Mouse (Mus musculus): ENCODE data around the gene Stk39. TPM values are rescaled to one million over a fixed set of nuclear protein-coding genes. Genes with fewer than 3 reads are reported as not detected.

The Stk39 gene
- polyA plus RNA-seq (2014; fragmentation: Nextera tagmentation; extraction: Ambion mirVana) = 23.7 and 24.0 TPM in 2 replicates

DNA sequence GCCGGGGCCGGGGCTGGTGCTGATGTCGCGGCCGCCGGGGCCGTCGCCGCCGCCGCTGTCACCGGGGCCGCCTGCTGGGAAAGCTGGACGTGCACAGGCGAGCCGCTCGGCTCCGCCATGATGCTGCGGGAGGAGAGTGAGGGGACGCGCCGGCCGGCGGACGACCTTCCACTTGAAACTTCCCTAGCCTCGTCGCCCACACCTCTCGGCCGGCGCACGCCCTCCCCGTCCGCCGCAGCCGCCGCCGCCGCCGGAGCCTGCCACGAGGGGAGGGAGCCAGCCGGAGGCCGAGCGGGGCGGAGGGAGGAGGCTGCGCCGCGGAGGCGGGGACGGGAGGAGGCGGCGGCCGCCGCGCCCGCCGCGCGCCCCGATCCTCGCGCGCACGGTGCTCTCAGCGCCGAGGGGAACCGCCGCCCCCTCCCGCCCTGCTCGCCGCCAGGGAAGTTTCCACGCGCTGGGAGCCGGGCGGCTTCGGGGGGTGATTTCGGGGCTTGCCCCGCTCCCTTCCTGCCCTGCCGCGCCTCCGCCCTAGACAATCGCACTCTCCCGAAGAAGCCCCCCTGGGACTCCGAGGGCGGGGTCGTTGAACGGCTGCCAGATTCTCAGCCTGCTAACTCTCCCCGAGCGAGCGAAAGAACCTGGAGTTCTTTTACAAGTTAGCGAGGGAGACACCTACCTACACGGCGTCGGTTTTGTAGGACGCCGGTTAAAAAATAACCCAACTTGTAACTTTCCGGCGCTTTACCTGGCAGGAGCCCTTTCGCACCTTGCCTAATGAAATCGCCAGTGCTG, at the start of gene Stk39:
TSS of gene Stk39 (minus strand) at position 510 of the 792 bp plus-strand sequence.
- H3K27ac ChIP-seq (ENCODE audit: low read depth, low read length) = peak within 1 kb of the TSS; percentile 86
- ATAC-seq (peak; percentile 85), DNase-seq (ENCODE audit: low spot score) (peak; percentile 88)
- peak within 1 kb of the TSS; percentile 88 for H3K9ac ChIP-seq (ENCODE audit: low read length)
- no peaks in the 10 kb centered on the region for H3K9me3 ChIP-seq (replicated peaks; ENCODE audit: control insufficient read depth, low read length)
- peak within 1 kb of the TSS; percentile 87 for H3K4me2 ChIP-seq (ENCODE audit: low read length)
- no peaks in the 10 kb centered on the region for H3K27me3 ChIP-seq (replicated peaks; ENCODE audit: control insufficient read depth, insufficient read depth, low read length)
- under 1% methylated on average over 57 of the region's 99 CpGs for WGBS
- H3K4me3 ChIP-seq (ENCODE audit: low read depth, low read length) = peak within 1 kb of the TSS; percentile 87
- H3K4me1 ChIP-seq (ENCODE audit: control insufficient read depth, insufficient read depth, low read length) = peaks cover 7% of the 10 kb centered on the region; the same call in 1 of the 2 replicates
- no peaks in the 10 kb centered on the region for H3K36me3 ChIP-seq (ENCODE audit: control insufficient read depth, insufficient read depth, low read length)

DNA sequence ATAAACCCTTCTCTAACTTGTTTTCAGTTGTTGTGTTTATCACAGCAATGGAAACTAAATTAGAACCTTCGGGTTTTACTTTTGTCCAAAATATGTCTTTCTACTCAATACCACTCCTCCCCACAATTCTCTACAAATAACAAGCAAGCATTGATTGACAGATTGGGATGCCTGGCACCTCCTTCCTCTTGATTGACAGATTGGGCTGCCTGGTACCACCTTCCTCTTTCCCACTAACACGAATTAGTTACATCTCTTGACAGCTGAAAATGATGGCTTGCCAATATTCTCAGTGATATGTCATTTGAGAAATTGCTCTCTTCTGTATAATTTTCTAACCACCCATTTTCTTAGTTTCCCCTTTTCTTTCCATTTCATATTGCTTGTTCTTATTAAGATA, 43.3 kb upstream of the Stk39 start:
- no peak overlapping the region for H3K27ac ChIP-seq (ENCODE audit: low read depth, low read length)
- H3K9me3 ChIP-seq (replicated peaks; ENCODE audit: control insufficient read depth, low read length) = no peaks in the 10 kb centered on the region
- peak; percentile 56 for DNase-seq (ENCODE audit: low spot score)
- H3K27me3 ChIP-seq (replicated peaks; ENCODE audit: control insufficient read depth, insufficient read depth, low read length) = no peaks in the 10 kb centered on the region
- H3K9ac ChIP-seq (ENCODE audit: low read length) = no peak overlapping the region
- no peaks in the 10 kb centered on the region for H3K4me1 ChIP-seq (ENCODE audit: control insufficient read depth, insufficient read depth, low read length)
- H3K36me3 ChIP-seq (ENCODE audit: control insufficient read depth, insufficient read depth, low read length) = no peaks in the 10 kb centered on the region
- 67% methylated on average over 2 of the region's 2 CpGs for WGBS
- H3K4me2 ChIP-seq (ENCODE audit: low read length) = no peak overlapping the region
- H3K4me3 ChIP-seq (ENCODE audit: low read depth, low read length) = no peak overlapping the region
- peak; percentile 58; the same call in 1 of the 2 replicates for ATAC-seq

DNA sequence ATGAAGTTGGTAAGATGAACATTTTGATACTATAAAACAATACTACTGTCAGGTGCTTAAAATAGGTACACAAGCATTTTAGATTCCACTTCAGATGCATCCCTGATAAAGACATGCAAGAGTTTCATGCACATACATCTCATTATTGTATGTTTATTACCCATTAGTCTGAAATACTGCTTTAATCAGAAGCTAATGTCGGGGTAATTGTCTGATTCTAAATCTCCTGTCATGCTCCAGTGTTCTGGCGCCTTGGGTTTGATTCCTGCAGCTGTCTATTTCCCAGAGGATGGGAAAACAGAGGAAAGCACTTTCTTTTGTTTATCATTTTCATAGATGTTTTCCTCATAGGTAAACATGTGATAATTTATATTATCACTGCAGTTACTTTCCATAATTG, 31.1 kb upstream of the Stk39 start:
- DNase-seq (ENCODE audit: low spot score) (no peak), ATAC-seq (0 out of 2 replicates have a peak, but pooled peaks have one; percentile 10)
- Histone ChIP-seq H3K27me3 (replicated peaks; ENCODE audit: control insufficient read depth, insufficient read depth, low read length) (no peaks in the 10 kb centered on the region), H3K9me3 (replicated peaks; ENCODE audit: control insufficient read depth, low read length) (no peaks in the 10 kb centered on the region), H3K4me1 (ENCODE audit: control insufficient read depth, insufficient read depth, low read length) (no peaks in the 10 kb centered on the region), H3K36me3 (ENCODE audit: control insufficient read depth, insufficient read depth, low read length) (no peaks in the 10 kb centered on the region), H3K4me3 (ENCODE audit: low read depth, low read length) (no peak overlapping the region), H3K9ac (ENCODE audit: low read length) (no peak overlapping the region), H3K4me2 (ENCODE audit: low read length) (no peak overlapping the region), H3K27ac (ENCODE audit: low read depth, low read length) (no peak overlapping the region)
- 57% methylated on average over 2 of the region's 2 CpGs for WGBS

DNA sequence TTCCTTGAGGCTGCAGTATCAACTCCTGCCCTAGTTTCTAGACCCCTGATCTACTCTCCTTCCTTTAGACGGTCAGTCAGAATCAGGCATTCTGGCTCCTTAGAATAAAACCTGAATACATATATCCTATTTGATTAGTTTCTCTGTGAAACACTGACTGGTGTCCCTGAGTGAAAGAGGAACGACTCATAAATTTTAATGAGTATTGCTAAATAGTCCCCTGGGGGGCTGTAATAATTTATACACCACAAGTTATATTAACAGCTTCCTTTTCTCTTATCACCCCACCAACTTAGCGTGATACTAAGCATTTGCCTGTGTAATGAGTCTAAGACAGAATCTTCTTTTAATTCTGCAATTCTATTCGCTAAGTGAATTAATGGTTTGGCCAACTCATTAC, 30.7 kb upstream of the Stk39 start:
- H3K9me3 ChIP-seq (replicated peaks; ENCODE audit: control insufficient read depth, low read length) = no peaks in the 10 kb centered on the region
- H3K4me1 ChIP-seq (ENCODE audit: control insufficient read depth, insufficient read depth, low read length) = no peaks in the 10 kb centered on the region
- H3K4me3 ChIP-seq (ENCODE audit: low read depth, low read length) = no peak overlapping the region
- DNase-seq (ENCODE audit: low spot score) (peak; percentile 43), ATAC-seq (peak; percentile 58; the same call in 1 of the 2 replicates)
- no peak overlapping the region for H3K9ac ChIP-seq (ENCODE audit: low read length)
- H3K36me3 ChIP-seq (ENCODE audit: control insufficient read depth, insufficient read depth, low read length) = no peaks in the 10 kb centered on the region
- H3K4me2 ChIP-seq (ENCODE audit: low read length) = no peak overlapping the region
- WGBS = 30% methylated on average over 4 of the region's 4 CpGs
- H3K27ac ChIP-seq (ENCODE audit: low read depth, low read length) = no peak overlapping the region
- H3K27me3 ChIP-seq (replicated peaks; ENCODE audit: control insufficient read depth, insufficient read depth, low read length) = no peaks in the 10 kb centered on the region

DNA sequence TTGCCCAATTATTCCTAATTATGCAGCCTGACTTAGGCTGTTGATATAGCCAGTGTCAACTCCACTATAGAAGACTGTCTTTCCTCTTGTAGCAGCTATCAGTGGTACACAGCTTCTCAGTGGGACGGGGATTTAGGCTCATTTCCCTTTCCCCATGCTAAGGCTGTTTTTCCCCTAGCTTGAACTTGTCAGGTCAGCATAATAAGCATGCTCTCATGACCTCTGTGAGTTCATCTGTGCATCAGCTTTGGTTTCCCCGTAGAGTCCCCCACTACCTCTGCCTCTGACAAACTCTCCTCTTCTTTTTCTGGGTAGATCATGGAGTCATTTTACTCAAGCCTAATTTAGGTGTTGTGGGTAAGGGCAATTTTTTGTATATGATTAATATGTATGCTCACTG, 30.2 kb upstream of the Stk39 start:
- 40% methylated on average over 2 of the region's 2 CpGs for WGBS

DNA sequence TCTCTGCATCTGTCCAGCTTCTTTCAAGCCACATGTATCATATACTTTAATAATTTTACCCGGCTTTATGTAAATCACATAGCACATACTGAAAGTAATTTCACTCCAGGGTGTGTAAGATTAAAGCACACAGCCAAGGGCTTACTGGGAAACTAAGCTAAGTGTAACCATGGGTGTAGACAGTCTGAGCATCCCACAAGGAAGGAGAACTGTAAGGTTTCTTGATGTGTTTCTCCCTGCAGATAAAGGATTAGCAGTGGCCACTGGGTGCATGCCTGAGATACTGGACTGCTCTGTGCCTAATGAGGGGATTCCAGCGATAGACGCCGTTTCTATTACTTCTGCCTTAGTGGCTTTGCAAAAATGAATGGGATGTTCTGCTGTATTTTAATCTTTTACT, 14.2 kb upstream of the Stk39 start:
- Histone ChIP-seq H3K4me3 (ENCODE audit: low read depth, low read length) (no peak overlapping the region), H3K4me1 (ENCODE audit: control insufficient read depth, insufficient read depth, low read length) (no peaks in the 10 kb centered on the region), H3K27ac (ENCODE audit: low read depth, low read length) (no peak overlapping the region), H3K4me2 (ENCODE audit: low read length) (no peak overlapping the region), H3K9ac (ENCODE audit: low read length) (no peak overlapping the region), H3K9me3 (replicated peaks; ENCODE audit: control insufficient read depth, low read length) (no peaks in the 10 kb centered on the region), H3K36me3 (ENCODE audit: control insufficient read depth, insufficient read depth, low read length) (no peaks in the 10 kb centered on the region), H3K27me3 (replicated peaks; ENCODE audit: control insufficient read depth, insufficient read depth, low read length) (no peaks in the 10 kb centered on the region)
- ATAC-seq (no peak), DNase-seq (ENCODE audit: low spot score) (no peak)
- WGBS = 35% methylated on average over 4 of the region's 4 CpGs

More for the DNA sequence above, 30.2 kb upstream of the Stk39 start:
- no peak overlapping the region for H3K9ac ChIP-seq (ENCODE audit: low read length)
- DNase-seq (ENCODE audit: low spot score) (no peak), ATAC-seq (0 out of 2 replicates have a peak, but pooled peaks have one; percentile 20)
- no peaks in the 10 kb centered on the region for H3K9me3 ChIP-seq (replicated peaks; ENCODE audit: control insufficient read depth, low read length)
- H3K4me2 ChIP-seq (ENCODE audit: low read length) = no peak overlapping the region
- H3K27me3 ChIP-seq (replicated peaks; ENCODE audit: control insufficient read depth, insufficient read depth, low read length) = no peaks in the 10 kb centered on the region
- H3K4me1 ChIP-seq (ENCODE audit: control insufficient read depth, insufficient read depth, low read length) = no peaks in the 10 kb centered on the region
- no peak overlapping the region for H3K27ac ChIP-seq (ENCODE audit: low read depth, low read length)
- H3K4me3 ChIP-seq (ENCODE audit: low read depth, low read length) = no peak overlapping the region
- H3K36me3 ChIP-seq (ENCODE audit: control insufficient read depth, insufficient read depth, low read length) = no peaks in the 10 kb centered on the region

DNA sequence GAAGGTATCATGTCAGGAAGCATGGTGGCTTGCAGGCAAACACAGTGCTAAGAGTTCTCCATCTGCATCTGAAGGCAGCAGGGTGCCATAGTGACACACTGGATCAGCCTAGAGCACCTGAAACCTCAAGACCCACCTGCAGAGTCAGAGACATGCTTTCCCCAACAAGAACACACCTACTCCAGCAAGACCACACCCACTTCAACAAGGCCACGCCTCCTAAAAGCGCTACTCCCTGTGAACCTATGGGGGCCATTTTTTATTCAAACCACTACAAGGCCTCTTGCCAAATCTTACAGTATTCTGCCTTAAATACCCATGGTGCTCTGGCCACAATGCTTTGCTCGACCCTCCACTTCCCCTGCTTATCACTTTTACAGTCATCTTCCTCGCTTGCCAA, 13.1 kb upstream of the Stk39 start:
- 46% methylated on average over 4 of the region's 4 CpGs for WGBS
- no peak overlapping the region for H3K9ac ChIP-seq (ENCODE audit: low read length)
- H3K4me1 ChIP-seq (ENCODE audit: control insufficient read depth, insufficient read depth, low read length) = no peaks in the 10 kb centered on the region
- H3K9me3 ChIP-seq (replicated peaks; ENCODE audit: control insufficient read depth, low read length) = no peaks in the 10 kb centered on the region
- no peak overlapping the region for H3K4me2 ChIP-seq (ENCODE audit: low read length)
- H3K27ac ChIP-seq (ENCODE audit: low read depth, low read length) = no peak overlapping the region
- no peak for DNase-seq (ENCODE audit: low spot score)
- no peak overlapping the region for H3K4me3 ChIP-seq (ENCODE audit: low read depth, low read length)
- ATAC-seq = no peak
- no peaks in the 10 kb centered on the region for H3K27me3 ChIP-seq (replicated peaks; ENCODE audit: control insufficient read depth, insufficient read depth, low read length)
- no peaks in the 10 kb centered on the region for H3K36me3 ChIP-seq (ENCODE audit: control insufficient read depth, insufficient read depth, low read length)

DNA sequence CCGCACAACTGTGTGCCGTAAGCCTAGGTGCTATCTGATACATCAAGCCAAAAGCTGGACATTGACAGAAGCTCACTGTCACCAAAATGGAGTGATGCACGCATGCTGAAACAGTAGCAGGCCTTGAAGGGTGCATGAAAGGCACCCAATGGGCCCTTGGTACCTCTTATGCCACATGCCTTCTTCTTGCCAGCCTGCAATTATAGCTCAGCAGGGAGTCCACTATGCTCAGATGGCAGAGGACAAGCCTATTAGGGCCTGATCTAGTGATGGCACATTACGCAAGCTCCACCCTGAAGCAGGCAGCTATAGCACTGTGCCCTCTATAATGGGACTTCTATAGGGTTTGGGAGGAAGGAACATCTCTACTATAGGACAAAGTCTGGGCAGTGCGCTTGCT, 10.8 kb upstream of the Stk39 start:
- no peak for DNase-seq (ENCODE audit: low spot score)

DNA sequence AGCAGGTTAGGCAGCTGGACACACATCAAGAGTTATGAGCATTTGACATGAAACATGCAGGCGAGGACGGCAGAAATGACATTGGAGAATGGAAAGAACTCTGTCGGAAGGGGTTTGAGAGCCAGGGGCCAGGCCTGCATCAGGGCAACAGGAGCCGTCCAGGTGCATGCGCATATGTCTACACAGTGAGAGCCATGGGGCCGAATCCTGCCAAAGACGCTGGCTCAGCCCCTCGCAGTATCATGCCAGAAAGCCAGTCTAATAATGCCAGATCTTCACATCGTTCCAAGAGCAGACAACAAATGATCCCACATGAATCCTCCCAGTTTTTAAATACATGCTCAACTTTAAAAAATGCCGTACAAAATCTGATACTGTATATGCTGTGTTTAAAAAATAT, 7.8 kb upstream of the Stk39 start:
- Histone ChIP-seq H3K9ac (ENCODE audit: low read length) (no peak overlapping the region), H3K27me3 (replicated peaks; ENCODE audit: control insufficient read depth, insufficient read depth, low read length) (no peaks in the 10 kb centered on the region), H3K4me2 (ENCODE audit: low read length) (no peak overlapping the region), H3K9me3 (replicated peaks; ENCODE audit: control insufficient read depth, low read length) (no peaks in the 10 kb centered on the region), H3K27ac (ENCODE audit: low read depth, low read length) (no peak overlapping the region), H3K4me3 (ENCODE audit: low read depth, low read length) (no peak overlapping the region), H3K4me1 (ENCODE audit: control insufficient read depth, insufficient read depth, low read length) (no peaks in the 10 kb centered on the region), H3K36me3 (ENCODE audit: control insufficient read depth, insufficient read depth, low read length) (no peaks in the 10 kb centered on the region)
- WGBS = 79% methylated on average over 10 of the region's 10 CpGs
- no peak; the same call in 1 of the 2 replicates for ATAC-seq
- peak; percentile 21 for DNase-seq (ENCODE audit: low spot score)

More for the DNA sequence above, 10.8 kb upstream of the Stk39 start:
- no peak overlapping the region for H3K4me2 ChIP-seq (ENCODE audit: low read length)
- 82% methylated on average over 5 of the region's 5 CpGs for WGBS
- H3K36me3 ChIP-seq (ENCODE audit: control insufficient read depth, insufficient read depth, low read length) = no peaks in the 10 kb centered on the region
- no peaks in the 10 kb centered on the region for H3K4me1 ChIP-seq (ENCODE audit: control insufficient read depth, insufficient read depth, low read length)
- no peaks in the 10 kb centered on the region for H3K9me3 ChIP-seq (replicated peaks; ENCODE audit: control insufficient read depth, low read length)
- ATAC-seq = no peak
- no peaks in the 10 kb centered on the region for H3K27me3 ChIP-seq (replicated peaks; ENCODE audit: control insufficient read depth, insufficient read depth, low read length)
- H3K27ac ChIP-seq (ENCODE audit: low read depth, low read length) = no peak overlapping the region
- no peak overlapping the region for H3K9ac ChIP-seq (ENCODE audit: low read length)
- H3K4me3 ChIP-seq (ENCODE audit: low read depth, low read length) = no peak overlapping the region

Data from forebrain, embryonic 14.5 days (tissue).